Mouse (Mus musculus) liver, postnatal 0 days (tissue): Measurements from ENCODE around the gene Ptpre.
A peak's percentile ranks its signal among the peaks of the same experiment; 100 is the strongest.

Experiments
- CTCF ChIP-seq: sonication (generic); IDR thresholded peaks from 2 replicates; pipeline ENCODE4 v1.5.1; 2016; ENCODE audit warnings: antibody characterized with exemption, low read depth
- EP300 ChIP-seq: IDR thresholded peaks from 2 replicates; pipeline ENCODE4 v1.6.1; 2016; ENCODE audit warnings: antibody characterized with exemption, low read depth, mild to moderate bottlenecking

- TF ChIP-seq CTCF (peak; percentile 63), EP300 (no peak)
Observed at GRCm38 (mm10) chr7:135495303-135495702, 42.0 kb upstream of the Ptpre start.
